Mouse (Mus musculus) kidney, postnatal 0 days (tissue): Measurements from ENCODE around the gene Asic2. TPM values are rescaled to one million over a fixed set of nuclear protein-coding genes. Genes with fewer than 3 reads are reported as not detected.
A peak's percentile ranks its signal among the peaks of the same experiment; 100 is the strongest.

Experiments
- ATAC-seq: fragments of 200-750 bp; cut with Nextera tagmentation; replicated peaks from 2 replicates; pipeline ENCODE4 v1.8.0; 2017; ENCODE audit warnings: low read depth, moderate number of reproducible peaks, moderate TSS enrichment, moderate library complexity; ENCODE audit not compliant: low FRiP score
- DNase-seq: peaks from one replicate; pipeline ENCODE4 v3.0.0-alpha.2; 2016; ENCODE audit warnings: low spot score
- H3K27ac ChIP-seq: fragments of 300-500 bp; sonication (generic); 2 replicates; pipeline ENCODE4 v1.5.1; 2014; ENCODE audit warnings: mild to moderate bottlenecking
- H3K27me3 ChIP-seq: fragments of 300-500 bp; sonication (generic); 2 replicates; pipeline ENCODE4 v1.6.1; 2014; ENCODE audit warnings: low read length, mixed read lengths; ENCODE audit not compliant: insufficient read depth
- H3K36me3 ChIP-seq: fragments of 300-500 bp; sonication (generic); 2 replicates; pipeline ENCODE4 v1.6.1; 2014; ENCODE audit warnings: low read length, mixed read lengths; ENCODE audit not compliant: insufficient read depth
- H3K4me1 ChIP-seq: fragments of 300-500 bp; sonication (generic); replicated peaks from 2 replicates; pipeline ENCODE4 v1.6.1; 2014; ENCODE audit warnings: antibody characterized with exemption, low read length, mixed read lengths; ENCODE audit not compliant: insufficient read depth
- H3K4me2 ChIP-seq: fragments of 300-500 bp; sonication (generic); 2 replicates; pipeline ENCODE4 v1.6.1; 2014; ENCODE audit warnings: mild to moderate bottlenecking, low read length, moderate library complexity, mixed read lengths
- H3K4me3 ChIP-seq: fragments of 300-500 bp; sonication (generic); replicated peaks from 2 replicates; pipeline ENCODE4 v1.5.1; 2014; ENCODE audit warnings: low read depth, low read length
- H3K9ac ChIP-seq: fragments of 300-500 bp; sonication (generic); 2 replicates; pipeline ENCODE4 v1.6.1; 2014; ENCODE audit warnings: low read depth, low read length
- H3K9me3 ChIP-seq: fragments of 300-500 bp; sonication (generic); replicated peaks from 2 replicates; pipeline ENCODE4 v1.6.1; 2016; ENCODE audit warnings: low read length, inconsistent platforms, mixed read lengths
- CTCF ChIP-seq: IDR thresholded peaks from 2 replicates; pipeline ENCODE4 v1.5.1; 2016; ENCODE audit warnings: antibody characterized with exemption, low read depth, mild to moderate bottlenecking, moderate library complexity
- WGBS: fragments of 180-500 bp; shearing (Covaris S2); extraction: QIAGEN DNeasy Blood & Tissue Kit; methylation state at CpG from one replicate; pipeline ENCODE4 v1.1.7; 2014; 5-methylcytosine and 5-hydroxymethylcytosine counted together
- polyA plus RNA-seq: library from polyadenylated mRNA; unstranded; fragments of >200 nt; fragmentation: Nextera tagmentation; extraction: Ambion mirVana; gene quantifications from 2 replicates; pipeline ENCODE4 v1.2.1, GENCODE M21; 2015

Asic2 gene
- polyA plus RNA-seq, 1 experiment from 2014 or later: 2.6 TPM

DNA sequence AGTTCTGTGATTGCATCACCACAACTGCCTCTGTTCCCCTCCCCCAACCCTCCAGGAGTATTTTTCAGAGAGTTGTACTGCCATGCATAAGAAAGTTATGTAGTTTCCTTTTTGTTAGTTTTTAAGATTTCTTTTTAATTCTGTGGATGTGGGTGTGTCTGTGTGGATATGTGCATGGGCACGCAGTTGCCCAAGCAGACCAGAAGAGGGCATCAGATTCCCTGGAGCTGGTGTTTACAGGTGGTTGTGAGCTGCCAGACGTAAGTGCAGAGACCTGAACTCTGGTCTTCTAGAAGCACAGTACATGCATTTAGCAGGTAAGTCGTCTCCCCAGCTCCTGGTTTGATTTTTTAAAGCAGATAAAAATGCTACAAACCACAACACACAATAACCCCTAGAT is 322.7 kb downstream of the Asic2 start:
- H3K9ac ChIP-seq: no peak overlapping the region
- peak; percentile 42 for TF ChIP-seq CTCF
- H3K36me3 ChIP-seq: no peaks in the 10 kb centered on the region
- WGBS: 93% methylated on average over 3 of the region's 3 CpGs
- ATAC-seq: no peak
- no peaks in the 10 kb centered on the region for H3K27me3 ChIP-seq
- no peaks in the 10 kb centered on the region; the same call in 1 of the 2 replicates for H3K4me1 ChIP-seq
- no peak overlapping the region for H3K27ac ChIP-seq
- no peaks in the 10 kb centered on the region for H3K9me3 ChIP-seq
- H3K4me2 ChIP-seq: no peak overlapping the region
- no peak for DNase-seq
- no peak overlapping the region for H3K4me3 ChIP-seq

DNA sequence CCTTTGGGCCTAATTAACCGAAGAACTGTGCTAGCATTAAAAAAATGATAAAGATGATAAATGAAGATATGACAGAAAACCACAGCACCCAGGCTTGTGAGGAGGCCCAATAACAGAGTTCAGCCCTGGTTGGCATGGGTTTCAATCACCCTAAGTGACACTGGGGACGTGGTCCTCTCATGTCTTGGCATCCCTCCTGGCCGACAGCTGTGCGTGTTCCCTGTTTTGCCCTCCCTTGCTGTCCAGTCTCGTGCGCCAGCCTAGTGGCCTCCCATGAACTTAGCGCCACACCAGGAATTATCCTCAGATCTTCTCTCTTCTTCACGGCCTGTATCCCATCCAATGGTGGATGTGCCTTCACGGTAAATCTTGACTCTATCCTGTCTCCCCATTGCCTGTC is 331.9 kb downstream of the Asic2 start:
- no peak for TF ChIP-seq CTCF
- no peak overlapping the region for H3K4me3 ChIP-seq
- no peak for ATAC-seq
- no peak for DNase-seq
- H3K4me1 ChIP-seq: no peaks in the 10 kb centered on the region
- H3K9ac ChIP-seq: no peak overlapping the region
- no peaks in the 10 kb centered on the region for H3K27me3 ChIP-seq
- no peaks in the 10 kb centered on the region for H3K9me3 ChIP-seq
- no peak overlapping the region for H3K4me2 ChIP-seq
- no peaks in the 10 kb centered on the region for H3K36me3 ChIP-seq
- WGBS: 83% methylated on average over 9 of the region's 9 CpGs
- no peak overlapping the region for H3K27ac ChIP-seq

DNA sequence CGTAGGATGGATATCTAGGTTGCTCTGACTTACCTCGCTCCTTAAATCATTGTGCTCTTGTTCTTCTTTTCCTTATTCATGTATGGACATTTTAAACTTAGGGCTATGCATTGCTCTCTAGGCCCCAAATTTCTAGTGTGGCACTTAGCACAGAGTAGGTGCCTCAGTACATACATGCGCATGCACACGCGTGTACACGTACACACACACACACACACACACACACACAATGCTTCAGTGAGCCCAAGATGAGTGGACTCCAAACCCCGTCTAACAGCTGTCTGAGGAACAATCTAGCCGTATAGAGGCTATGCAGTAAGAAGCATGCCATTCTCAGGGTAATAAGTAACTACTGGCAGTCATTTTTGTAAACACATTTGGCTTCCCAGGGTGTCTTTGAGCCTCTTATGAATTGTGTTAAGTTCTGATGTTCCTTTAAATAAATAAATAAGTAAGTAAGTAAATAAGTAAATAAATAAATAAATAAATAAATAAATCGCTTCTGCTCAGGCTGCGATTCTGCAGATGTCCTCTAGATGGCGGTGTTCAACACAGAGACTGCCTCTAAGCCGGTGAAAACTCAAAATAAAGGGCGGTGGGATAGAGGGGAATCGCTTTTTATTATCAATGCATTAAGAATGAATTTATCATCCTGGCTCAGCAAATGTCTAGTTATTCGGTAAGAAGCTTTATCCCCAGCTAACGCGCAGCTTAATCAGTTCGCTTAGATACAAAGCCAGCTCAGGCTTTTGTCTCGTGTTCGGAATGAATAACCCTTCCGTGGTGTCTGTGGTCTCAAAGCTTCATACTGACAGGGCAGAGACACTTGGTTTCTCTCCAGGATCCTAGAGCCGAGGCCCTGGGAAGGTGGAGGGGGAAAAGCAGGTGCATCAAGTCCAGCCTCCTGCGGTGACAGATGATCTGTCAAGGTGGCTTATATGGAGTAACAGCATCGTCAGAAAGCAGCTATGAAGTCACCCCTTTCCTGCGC is 333.6 kb downstream of the Asic2 start:
- WGBS: 58% methylated on average over 25 of the region's 25 CpGs
- H3K9ac ChIP-seq: no peak overlapping the region

DNA sequence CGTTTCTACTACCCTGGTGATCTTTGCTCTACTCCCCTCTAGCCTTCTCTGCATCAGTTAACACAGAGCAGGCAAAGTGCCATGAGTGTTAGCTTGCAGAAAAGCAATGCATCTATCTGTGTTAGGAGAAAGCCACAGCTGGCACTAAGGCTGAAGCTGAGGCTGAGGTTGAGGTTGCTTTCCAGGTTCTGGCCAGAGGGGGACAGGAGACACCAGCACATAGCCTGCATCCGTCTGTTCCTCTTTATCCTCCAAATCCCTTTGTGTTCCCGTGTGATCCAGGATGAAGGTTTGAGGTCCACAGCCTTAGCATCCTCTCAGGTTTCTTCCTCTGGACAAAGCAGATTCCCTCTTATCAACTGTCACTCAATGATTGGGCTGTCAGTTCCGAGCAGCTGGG is 343.1 kb downstream of the Asic2 start:
- TF ChIP-seq CTCF: no peak
- ATAC-seq (no peak), DNase-seq (no peak)
- no peak overlapping the region for H3K4me3 ChIP-seq
- H3K4me1 ChIP-seq: no peaks in the 10 kb centered on the region
- WGBS: 48% methylated on average over 4 of the region's 4 CpGs
- no peak overlapping the region for H3K4me2 ChIP-seq
- no peak overlapping the region for H3K9ac ChIP-seq
- H3K27ac ChIP-seq: no peak overlapping the region
- no peaks in the 10 kb centered on the region for H3K27me3 ChIP-seq
- H3K9me3 ChIP-seq: no peaks in the 10 kb centered on the region
- no peaks in the 10 kb centered on the region for H3K36me3 ChIP-seq

More for the DNA sequence above, 333.6 kb downstream of the Asic2 start:
- no peaks in the 10 kb centered on the region for H3K36me3 ChIP-seq
- H3K4me1 ChIP-seq: no peaks in the 10 kb centered on the region
- H3K4me3 ChIP-seq: no peak overlapping the region
- no peaks in the 10 kb centered on the region for H3K9me3 ChIP-seq
- no peaks in the 10 kb centered on the region for H3K27me3 ChIP-seq
- peak; percentile 89 for TF ChIP-seq CTCF
- DNase-seq (peak; percentile 75), ATAC-seq (no peak)
- H3K27ac ChIP-seq: no peak overlapping the region
- H3K4me2 ChIP-seq: no peak overlapping the region

DNA sequence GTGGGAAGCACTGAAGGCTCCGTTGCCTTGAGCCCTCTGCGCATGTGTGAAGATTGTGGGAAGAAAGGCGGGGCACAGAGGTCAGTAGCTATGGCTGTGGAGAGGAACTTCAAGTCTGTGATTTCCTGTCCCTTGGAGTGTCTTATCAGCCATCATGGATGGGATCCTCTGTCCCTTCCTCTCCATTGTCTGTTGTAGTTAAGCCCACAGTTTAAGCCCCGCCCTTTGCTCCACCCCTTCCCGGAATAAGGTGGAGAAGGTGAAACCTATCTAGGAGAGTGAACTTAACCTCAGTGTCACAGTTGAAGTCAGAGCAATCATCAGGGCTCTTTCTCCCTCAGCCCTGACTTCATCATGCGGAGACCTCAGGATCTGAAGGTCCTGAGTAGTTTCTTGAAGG is 347.7 kb downstream of the Asic2 start:
- H3K36me3 ChIP-seq: no peaks in the 10 kb centered on the region
- ATAC-seq (no peak), DNase-seq (no peak)
- no peak overlapping the region for H3K4me3 ChIP-seq
- H3K4me2 ChIP-seq: no peak overlapping the region
- H3K9ac ChIP-seq: no peak overlapping the region
- no peaks in the 10 kb centered on the region for H3K9me3 ChIP-seq
- H3K27me3 ChIP-seq: no peaks in the 10 kb centered on the region
- TF ChIP-seq CTCF: no peak
- no peaks in the 10 kb centered on the region for H3K4me1 ChIP-seq
- H3K27ac ChIP-seq: no peak overlapping the region
- WGBS: 67% methylated on average over 6 of the region's 6 CpGs

DNA sequence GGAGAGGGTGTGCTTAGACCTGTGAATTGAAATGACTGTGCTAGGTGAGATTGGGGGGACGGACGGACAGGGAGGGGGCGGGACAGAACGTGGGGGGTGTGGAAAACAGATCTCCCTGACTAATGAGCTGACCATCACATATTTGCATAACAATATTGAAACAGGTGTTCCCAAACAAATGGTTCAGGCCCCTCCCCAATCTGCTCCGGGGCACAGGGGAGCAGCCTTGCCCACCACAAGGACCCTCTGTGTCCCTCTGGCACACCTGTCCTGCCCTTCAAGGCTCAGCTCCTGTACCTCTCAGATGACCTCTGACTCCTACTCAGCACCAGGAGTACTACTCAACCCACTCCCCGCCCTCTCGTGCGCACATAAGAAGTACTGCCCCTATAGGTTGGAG is 351.8 kb downstream of the Asic2 start:
- WGBS: 80% methylated on average over 8 of the region's 8 CpGs
- H3K36me3 ChIP-seq: no peaks in the 10 kb centered on the region
- H3K27ac ChIP-seq: no peak overlapping the region
- no peak overlapping the region for H3K4me3 ChIP-seq
- H3K4me2 ChIP-seq: no peak overlapping the region
- H3K27me3 ChIP-seq: no peaks in the 10 kb centered on the region
- H3K9ac ChIP-seq: no peak overlapping the region
- DNase-seq (no peak), ATAC-seq (no peak)
- no peaks in the 10 kb centered on the region for H3K9me3 ChIP-seq
- H3K4me1 ChIP-seq: peaks cover 9% of the 10 kb centered on the region; the same call in 1 of the 2 replicates
- no peak for TF ChIP-seq CTCF
